Mouse (Mus musculus) monocyte, adult 5-6 weeks (primary cell): ENCODE data around the gene Nr2f1. TPM values are rescaled to one million over a fixed set of nuclear protein-coding genes. Genes with fewer than 3 reads are reported as not detected.
"Not testable (repeated sequence)": the region's sequence is repeated elsewhere in the genome, so short reads cannot be mapped to it uniquely, and the experiment has no call there.

Source experiments
- ATAC-seq: fragments of 153-309, 156-312 bp; replicated peaks from 2 replicates; pipeline ENCODE4 v1.8.0; 2017; ENCODE audit warnings: mild to moderate bottlenecking; ENCODE audit not compliant: low TSS enrichment, insufficient number of reproducible peaks, severe bottlenecking, poor library complexity, low FRiP score
- total RNA-seq: library from RNA; stranded (forward); fragments of 200-1000, 200-491, 200-594 nt; gene quantifications from 3 replicates; pipeline ENCODE4 v1.2.3, GENCODE M21; 2017

Gene Nr2f1
- total RNA-seq, result not detected in 3 replicates

GRCm38 (mm10) chr13:78199642-78200160 is at the start of gene Nr2f1:
Gene Nr2f1, minus strand, starts transcription at chr13:78199757.
- no peak for ATAC-seq

DNA sequence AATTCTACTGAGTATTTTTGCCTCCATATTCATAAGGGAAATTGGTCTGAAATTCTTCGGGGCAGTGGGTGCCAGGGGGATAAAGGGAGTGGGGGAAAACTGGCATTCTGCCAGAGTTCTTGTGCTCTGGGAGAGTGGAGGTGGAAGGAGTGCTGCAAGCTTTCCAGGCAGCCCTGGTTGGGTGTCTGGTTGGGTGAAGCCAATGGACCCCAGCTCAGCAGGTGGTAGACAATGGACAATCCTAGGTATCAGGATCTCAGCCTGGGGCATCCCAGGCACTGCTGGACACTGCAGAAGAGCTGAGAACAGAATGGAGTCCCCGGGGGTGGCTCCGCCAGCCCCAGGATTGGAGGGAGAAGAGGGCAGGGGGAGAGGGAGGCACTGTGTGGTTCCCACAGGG is 22.1 kb upstream of the Nr2f1 start:
- ATAC-seq, result no peak

DNA sequence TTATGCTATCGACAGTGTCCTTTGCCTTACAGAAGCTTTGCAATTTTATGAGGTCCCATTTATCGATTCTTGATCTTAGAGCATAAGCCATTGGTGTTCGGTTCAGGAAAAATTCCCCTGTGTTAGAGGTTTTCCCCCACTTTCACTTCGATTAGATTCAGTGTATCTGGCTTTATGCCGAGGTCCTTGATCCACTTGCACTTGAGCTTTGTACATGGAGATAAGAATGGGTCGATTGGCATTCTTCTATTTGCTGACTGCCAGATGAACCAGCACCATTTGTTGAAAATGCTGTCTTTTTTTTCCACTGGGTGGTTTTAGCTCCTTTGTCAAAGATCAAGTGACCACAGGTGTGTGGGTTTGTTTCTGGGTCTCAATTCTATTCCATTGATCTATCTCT is 20.7 kb upstream of the Nr2f1 start:
- ATAC-seq, result not testable (repeated sequence)

- no peak for ATAC-seq
Measured at GRCm38 (mm10) chr13:78215223-78215622, 15.7 kb upstream of the Nr2f1 start.

GRCm38 (mm10) chr13:78213155-78213554 is 13.6 kb upstream of the Nr2f1 start:
- no peak for ATAC-seq

DNA sequence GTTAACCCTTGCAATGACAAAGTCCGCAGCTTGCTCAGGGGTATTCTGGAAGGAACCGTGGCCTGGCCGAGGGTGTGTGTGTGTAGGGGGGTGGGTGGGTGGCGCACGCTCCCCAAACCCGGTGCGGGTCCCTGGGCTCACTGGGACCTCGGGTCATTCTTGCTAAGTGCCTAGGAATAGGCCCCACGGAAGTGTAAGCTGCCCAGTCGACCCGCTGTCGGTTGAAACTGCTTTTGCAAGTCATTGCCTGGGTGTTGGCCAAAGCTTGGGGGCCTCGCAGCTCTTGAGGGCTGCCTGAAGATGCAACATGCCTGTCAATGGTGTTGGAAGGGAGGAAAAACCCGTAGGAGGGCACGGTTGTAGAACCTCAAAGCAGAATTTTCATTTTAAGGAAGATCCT is 12.6 kb upstream of the Nr2f1 start:
- no peak for ATAC-seq

DNA sequence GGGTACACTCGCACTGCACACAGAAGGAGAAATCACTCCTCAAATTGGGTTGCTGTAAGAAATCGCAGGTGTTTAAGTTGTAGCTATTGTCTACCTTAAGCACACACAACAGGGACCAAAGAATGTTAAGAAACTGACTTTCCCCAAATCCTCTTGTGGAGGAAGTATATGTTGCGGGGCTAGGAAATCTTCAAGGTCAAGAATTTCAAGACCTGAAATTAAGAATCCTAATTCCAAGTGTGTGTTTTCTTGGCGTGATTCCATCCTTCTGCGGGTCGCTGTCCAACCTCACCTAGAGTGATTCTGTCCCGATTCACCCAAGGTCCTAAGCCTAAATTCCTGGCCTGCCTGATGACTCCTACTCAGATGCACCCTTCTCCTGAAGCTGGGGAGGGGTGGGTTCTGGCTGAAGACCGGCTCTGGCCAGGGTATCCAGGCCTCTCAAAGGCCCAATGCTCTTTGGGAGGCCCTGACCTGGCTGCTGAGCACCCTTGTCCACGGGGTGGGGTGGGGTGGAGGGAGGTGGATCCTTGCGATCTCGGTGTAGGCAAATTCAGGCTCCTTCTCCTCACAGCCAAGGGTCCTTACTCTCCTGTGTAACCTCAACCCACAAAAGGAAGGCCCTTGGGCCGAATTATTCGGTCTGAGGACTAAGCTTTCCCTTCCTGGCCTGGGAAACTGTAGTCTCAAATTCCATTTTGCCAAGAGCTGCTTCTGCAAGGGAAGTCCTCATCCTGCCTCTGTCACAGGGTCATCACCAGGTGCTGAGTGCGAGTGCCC is 11.9 kb upstream of the Nr2f1 start:
- no peak for ATAC-seq

- no peak for ATAC-seq
Measured at GRCm38 (mm10) chr13:78210748-78211089, 11.2 kb upstream of the Nr2f1 start.

DNA sequence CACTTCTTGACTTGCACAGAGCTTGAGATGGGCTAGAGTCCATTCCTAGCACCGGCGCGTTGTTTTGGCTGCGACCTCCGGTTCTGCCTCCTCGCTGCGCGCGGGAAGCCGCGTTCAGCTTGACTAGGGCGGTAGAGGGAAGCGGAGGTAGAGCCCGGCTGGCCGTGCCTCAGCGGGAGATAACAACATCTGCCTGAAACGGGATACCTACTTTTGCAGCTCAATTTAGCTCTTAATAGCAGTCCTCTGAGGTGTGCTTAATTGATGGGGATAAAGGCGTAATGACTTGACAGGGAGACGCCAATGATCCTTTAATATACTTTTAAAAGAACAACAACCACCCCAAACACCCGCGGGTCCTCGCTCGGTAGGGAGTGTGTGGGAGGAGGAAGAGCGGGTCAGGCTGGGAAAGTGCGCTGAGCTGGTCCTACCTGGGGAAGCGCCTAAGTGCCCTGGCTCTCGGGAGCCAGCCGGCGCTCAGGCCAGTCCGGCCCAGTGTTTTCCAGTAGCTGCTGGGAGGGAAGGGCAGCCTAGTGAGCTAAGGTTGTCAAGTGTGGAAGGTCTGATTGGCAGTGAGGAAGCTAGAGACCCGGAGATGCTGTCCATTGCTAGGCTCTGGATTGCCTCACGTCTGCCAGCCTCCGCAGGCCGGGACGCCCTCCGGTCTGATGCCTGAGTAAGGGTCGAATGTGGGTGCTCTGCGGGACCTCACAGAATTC is 10.6 kb upstream of the Nr2f1 start:
- ATAC-seq, result no peak

DNA sequence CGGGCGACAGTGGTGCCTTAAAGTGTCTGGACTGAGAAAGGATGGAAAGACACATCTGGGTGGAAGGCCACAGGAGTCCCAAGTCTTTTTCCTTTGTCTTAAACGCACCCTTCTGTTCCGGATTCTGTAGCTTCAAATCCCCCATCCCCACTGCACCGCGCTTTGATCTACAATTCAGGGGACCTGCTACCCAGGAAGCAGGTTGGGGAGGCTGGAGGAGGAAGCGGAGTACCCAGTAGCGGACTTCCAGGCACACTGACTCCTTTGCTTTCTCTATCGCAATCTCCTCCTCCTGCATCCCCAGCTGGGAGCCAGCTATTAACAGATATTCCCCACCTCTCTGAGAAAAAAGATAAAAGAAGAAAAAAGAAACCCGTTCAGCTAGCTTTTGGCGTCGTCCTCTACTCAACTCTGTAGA is 10.1 kb upstream of the Nr2f1 start:
- ATAC-seq, result no peak

GRCm38 (mm10) chr13:78208689-78209410 is 9.3 kb upstream of the Nr2f1 start:
- ATAC-seq, result no peak

DNA sequence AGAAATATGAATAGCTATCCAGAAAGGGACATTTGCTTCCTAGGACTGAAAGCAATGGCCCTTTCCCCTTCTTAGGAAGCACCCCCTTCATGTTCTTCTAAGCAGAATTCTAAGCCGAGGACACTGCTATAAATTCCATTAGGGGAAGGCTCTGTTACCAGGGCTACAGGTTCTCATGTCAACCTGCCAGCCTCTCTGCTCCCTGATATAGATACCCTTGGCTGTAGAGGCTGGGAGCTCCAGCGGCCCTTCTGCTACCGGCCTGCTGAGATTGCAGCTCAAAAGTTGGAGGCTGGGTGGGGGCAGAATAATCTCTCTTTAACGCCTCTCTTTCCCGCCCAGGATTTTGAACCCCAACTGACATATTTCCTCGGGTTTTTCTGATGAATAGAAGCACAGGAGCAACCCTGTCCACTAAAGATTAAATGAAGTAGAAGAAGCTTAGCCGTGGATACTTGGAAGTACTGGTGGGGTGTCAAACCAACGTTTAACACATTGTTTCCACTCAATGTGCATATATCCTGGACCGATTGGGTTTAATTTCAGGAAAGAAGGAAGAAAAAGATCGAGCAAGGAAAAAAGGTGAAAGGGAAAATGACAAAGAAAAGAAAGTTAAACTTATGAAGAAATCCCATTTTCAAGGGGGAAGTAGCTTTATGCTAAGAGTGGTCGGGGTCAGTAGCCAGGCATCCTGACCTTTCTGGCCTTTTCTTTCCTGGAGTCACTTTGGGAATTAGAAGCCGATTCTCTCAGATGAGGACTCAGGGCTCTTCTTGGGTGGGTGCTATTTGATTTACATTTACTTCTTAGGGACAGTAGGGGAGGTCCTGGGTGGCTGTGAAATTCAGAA is 8.5 kb upstream of the Nr2f1 start:
- no peak for ATAC-seq

GRCm38 (mm10) chr13:78206891-78207430 is 7.4 kb upstream of the Nr2f1 start:
- no peak for ATAC-seq

DNA sequence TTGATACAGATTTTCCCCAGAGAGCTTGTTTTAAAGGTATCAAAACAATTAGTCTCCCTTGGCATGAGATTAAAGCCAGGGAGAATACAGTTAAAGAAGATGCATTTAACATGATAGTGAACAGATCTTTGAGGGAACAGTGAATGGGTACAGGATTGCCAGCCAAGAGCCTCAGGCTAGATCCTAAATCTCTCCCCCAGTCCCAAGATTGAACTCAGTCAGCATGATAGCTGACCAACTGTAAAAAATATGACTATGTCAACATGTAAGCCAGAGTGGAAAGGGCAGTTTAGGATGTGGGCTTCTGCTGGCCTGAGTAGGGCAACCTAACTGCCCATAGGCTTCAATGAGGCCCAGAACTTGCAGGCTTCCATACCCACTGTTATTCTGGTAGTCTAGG is 5.9 kb upstream of the Nr2f1 start:
- no peak for ATAC-seq

GRCm38 (mm10) chr13:78203348-78204061 is 3.9 kb upstream of the Nr2f1 start:
- ATAC-seq, result no peak

- no peak for ATAC-seq
Measured at GRCm38 (mm10) chr13:78202574-78203347, 3.2 kb upstream of the Nr2f1 start.
